Mouse (Mus musculus) midbrain, postnatal 0 days (tissue): ENCODE measurements around the gene Col5a1. TPM values are rescaled to one million over a fixed set of nuclear protein-coding genes. Genes with fewer than 3 reads are reported as not detected.

Experiments
- ATAC-seq: fragments of 200-750 bp; cut with Nextera tagmentation; 2 replicates; pipeline ENCODE4 v1.8.0; 2017; ENCODE audit warnings: moderate number of reproducible peaks, mild to moderate bottlenecking, moderate TSS enrichment, moderate library complexity; ENCODE audit not compliant: low FRiP score
- DNase-seq: peaks from one replicate; pipeline ENCODE4 v3.0.0-alpha.2; 2015; ENCODE audit warnings: low spot score
- H3K27ac ChIP-seq: fragments of 300-500 bp; sonication (generic); 2 replicates; pipeline ENCODE4 v1.5.1; 2014; ENCODE audit warnings: low read depth, mild to moderate bottlenecking, low read length, mixed read lengths
- H3K27me3 ChIP-seq: fragments of 300-500 bp; sonication (generic); 2 replicates; pipeline ENCODE4 v1.6.1; 2014; ENCODE audit warnings: low read length, control low read depth, mixed read lengths; ENCODE audit not compliant: insufficient read depth
- H3K36me3 ChIP-seq: fragments of 300-500 bp; sonication (generic); 2 replicates; pipeline ENCODE4 v1.6.1; 2014; ENCODE audit warnings: low read length, control low read depth, mixed read lengths; ENCODE audit not compliant: insufficient read depth
- H3K4me1 ChIP-seq: fragments of 300-500 bp; sonication (generic); 2 replicates; pipeline ENCODE4 v1.6.1; 2014; ENCODE audit warnings: mild to moderate bottlenecking, control low read depth, antibody characterized with exemption, low read length, mixed read lengths; ENCODE audit not compliant: insufficient read depth
- H3K4me2 ChIP-seq: fragments of 300-500 bp; sonication (generic); 2 replicates; pipeline ENCODE4 v1.6.1; 2014; ENCODE audit warnings: low read depth, mild to moderate bottlenecking, low read length, mixed read lengths; ENCODE audit not compliant: poor library complexity, severe bottlenecking
- H3K4me3 ChIP-seq: fragments of 300-500 bp; sonication (generic); 2 replicates; pipeline ENCODE4 v1.5.1; 2014; ENCODE audit warnings: low read depth, mild to moderate bottlenecking, low read length, moderate library complexity
- H3K9ac ChIP-seq: fragments of 300-500 bp; sonication (generic); replicated peaks from 2 replicates; pipeline ENCODE4 v1.6.1; 2014; ENCODE audit warnings: mild to moderate bottlenecking, low read length, moderate library complexity, mixed read lengths; ENCODE audit not compliant: poor library complexity, severe bottlenecking
- H3K9me3 ChIP-seq: fragments of 300-500 bp; sonication (generic); 2 replicates; pipeline ENCODE4 v1.6.1; 2016; ENCODE audit warnings: low read length, control low read depth
- CTCF ChIP-seq: IDR thresholded peaks from 2 replicates; pipeline ENCODE4 v1.5.1; 2016; ENCODE audit warnings: antibody characterized with exemption, mild to moderate bottlenecking
- WGBS: fragments of 180-500 bp; shearing (Covaris S2); extraction: QIAGEN DNeasy Blood & Tissue Kit; methylation state at CpG from one replicate; pipeline ENCODE4 v1.1.7; 2014; 5-methylcytosine and 5-hydroxymethylcytosine counted together
- polyA plus RNA-seq: library from polyadenylated mRNA; unstranded; fragments of >200 nt; fragmentation: Nextera tagmentation; extraction: Ambion mirVana; gene quantifications from 2 replicates; pipeline ENCODE4 v1.2.1, GENCODE M21; 2015
- total RNA-seq: library from RNA; depleted of rRNA; stranded (reverse); fragments of >200 nt; gene quantifications from 2 replicates; pipeline ENCODE4 v1.2.3, GENCODE M21; 2014

Gene Col5a1
- total and polyA plus RNA-seq, 2 experiments from 2014 or later = 5.6 to 16.9 TPM

GRCm38 (mm10) chr2:28036788-28037187, 150.6 kb downstream of the Col5a1 start:
- Histone ChIP-seq H3K27ac (no peak overlapping the region), H3K36me3 (no peaks in the 10 kb centered on the region), H3K27me3 (no peaks in the 10 kb centered on the region), H3K4me2 (no peak overlapping the region), H3K4me1 (0 out of 2 replicates have a peak, but pooled peaks cover 6% of the 10 kb centered on the region), H3K9me3 (no peaks in the 10 kb centered on the region), H3K9ac (no peak overlapping the region), H3K4me3 (no peak overlapping the region)
- TF ChIP-seq CTCF = no peak
- ATAC-seq (no peak), DNase-seq (no peak)
- 90% methylated on average over 13 of the region's 13 CpGs for WGBS

GRCm38 (mm10) chr2:28037505-28038390, 151.5 kb downstream of the Col5a1 start:
- Histone ChIP-seq H3K4me2 (no peak overlapping the region), H3K27me3 (no peaks in the 10 kb centered on the region), H3K9me3 (no peaks in the 10 kb centered on the region), H3K36me3 (no peaks in the 10 kb centered on the region), H3K9ac (no peak overlapping the region), H3K27ac (no peak overlapping the region), H3K4me1 (0 out of 2 replicates have a peak, but pooled peaks cover 6% of the 10 kb centered on the region), H3K4me3 (no peak overlapping the region)
- ATAC-seq = no peak
- TF ChIP-seq CTCF = no peak
- DNase-seq = peak; percentile 42
- 57% methylated on average over 12 of the region's 12 CpGs for WGBS

GRCm38 (mm10) chr2:28038391-28039096, 152.3 kb downstream of the Col5a1 start:
- TF ChIP-seq CTCF = no peak
- no peak overlapping the region for H3K4me2 ChIP-seq
- no peak overlapping the region for H3K27ac ChIP-seq
- no peak overlapping the region for H3K4me3 ChIP-seq
- H3K27me3 ChIP-seq = no peaks in the 10 kb centered on the region
- H3K9me3 ChIP-seq = no peaks in the 10 kb centered on the region
- 69% methylated on average over 14 of the region's 14 CpGs for WGBS
- ATAC-seq (no peak), DNase-seq (peak; percentile 82)
- H3K9ac ChIP-seq = no peak overlapping the region
- 0 out of 2 replicates have a peak, but pooled peaks cover 6% of the 10 kb centered on the region for H3K4me1 ChIP-seq
- H3K36me3 ChIP-seq = no peaks in the 10 kb centered on the region

GRCm38 (mm10) chr2:28039647-28040325, 153.6 kb downstream of the Col5a1 start:
- 91% methylated on average over 10 of the region's 10 CpGs for WGBS

GRCm38 (mm10) chr2:28040466-28040865, 154.2 kb downstream of the Col5a1 start:
- Histone ChIP-seq H3K4me2 (no peak overlapping the region), H3K4me3 (no peak overlapping the region), H3K36me3 (no peaks in the 10 kb centered on the region), H3K9ac (no peak overlapping the region), H3K27ac (no peak overlapping the region), H3K27me3 (no peaks in the 10 kb centered on the region), H3K4me1 (0 out of 2 replicates have a peak, but pooled peaks cover 6% of the 10 kb centered on the region), H3K9me3 (no peaks in the 10 kb centered on the region)
- TF ChIP-seq CTCF = no peak
- 96% methylated on average over 1 of the region's 1 CpGs for WGBS
- DNase-seq = no peak
- ATAC-seq = no peak

More at GRCm38 (mm10) chr2:28039647-28040325, 153.6 kb downstream of the Col5a1 start:
- DNase-seq = no peak
- Histone ChIP-seq H3K36me3 (no peaks in the 10 kb centered on the region), H3K27me3 (no peaks in the 10 kb centered on the region), H3K9ac (no peak overlapping the region), H3K4me3 (no peak overlapping the region), H3K4me1 (0 out of 2 replicates have a peak, but pooled peaks cover 6% of the 10 kb centered on the region), H3K4me2 (no peak overlapping the region), H3K9me3 (no peaks in the 10 kb centered on the region), H3K27ac (no peak overlapping the region)
- no peak for TF ChIP-seq CTCF
- ATAC-seq = no peak
